Mouse (Mus musculus) T-helper 1 cell (primary cell): Measurements from ENCODE around the gene Slain1.

Source experiments
- in situ Hi-C: fragments of 300-600 bp; cut with MboI, MseI; formaldehyde crosslinking; loops from one replicate; pipeline ENCODE4 v1.15.1; 2025; ENCODE audit warnings: high pct_unique_total_duplicates

The Slain1 gene

GRCm38 (mm10) chr14:103649896-103650334 is at the start of gene Slain1:
TSS of gene Slain1 (plus strand) at chr14:103650228.
- in situ Hi-C loops: no loop called here

GRCm38 (mm10) chr14:103608063-103608462 is 42.0 kb upstream of the Slain1 start:
- in situ Hi-C loops: loop anchor here (25.0 kb wide), 1 partner anchor 1204 kb away; no protein-coding TSS in a partner anchor

DNA sequence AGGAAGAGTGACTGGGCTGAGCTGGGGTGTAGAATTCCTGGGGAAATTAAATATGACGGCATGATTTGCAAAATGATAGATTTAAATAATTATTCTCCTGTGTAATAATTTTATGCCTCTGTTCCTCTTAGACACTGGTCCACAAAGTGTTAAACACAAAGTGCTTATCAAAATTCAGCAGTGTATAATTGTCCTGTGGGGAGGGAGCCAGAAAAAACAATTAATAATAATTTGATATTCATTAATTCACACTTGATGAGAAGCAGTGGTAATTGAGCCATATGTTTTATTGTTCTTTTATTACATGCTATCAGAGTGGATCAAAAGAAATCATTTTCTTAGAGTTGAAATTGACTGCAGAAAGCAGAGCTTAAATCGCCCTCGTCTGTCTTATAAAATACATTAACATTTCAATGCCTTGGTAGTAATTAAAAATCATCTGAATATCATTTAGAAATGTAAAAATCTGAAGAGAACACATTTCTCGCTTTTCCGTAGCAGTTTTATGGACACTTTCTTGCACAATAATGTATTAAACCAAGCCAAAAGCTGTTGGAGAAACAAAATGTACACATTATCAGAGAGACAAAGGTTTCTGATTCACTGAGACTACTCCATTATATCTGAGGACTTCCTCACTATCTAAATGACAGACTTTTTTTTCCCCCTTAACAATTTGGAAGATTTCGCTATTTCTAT is 36.3 kb upstream of the Slain1 start:
- in situ Hi-C loops: loop anchor here (25.0 kb wide), 1 partner anchor 1199 kb away; no protein-coding TSS in a partner anchor

DNA sequence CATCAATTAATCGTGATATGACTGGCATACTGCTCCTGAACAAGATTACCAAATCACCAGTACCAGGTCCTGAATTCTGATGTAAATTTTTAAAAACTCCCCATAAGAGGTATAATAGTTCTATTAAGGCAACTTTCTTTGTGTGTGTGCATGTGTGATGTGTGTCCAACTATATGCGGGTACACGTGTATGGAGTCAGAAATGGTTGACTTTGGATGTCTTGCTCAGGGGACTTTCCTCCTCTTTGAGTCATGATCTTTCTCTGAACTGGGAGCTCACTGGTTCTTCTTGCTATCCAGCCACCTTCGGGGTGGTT is 35.8 kb upstream of the Slain1 start:
- in situ Hi-C loops: loop anchor here (25.0 kb wide), 1 partner anchor 1198 kb away; no protein-coding TSS in a partner anchor

DNA sequence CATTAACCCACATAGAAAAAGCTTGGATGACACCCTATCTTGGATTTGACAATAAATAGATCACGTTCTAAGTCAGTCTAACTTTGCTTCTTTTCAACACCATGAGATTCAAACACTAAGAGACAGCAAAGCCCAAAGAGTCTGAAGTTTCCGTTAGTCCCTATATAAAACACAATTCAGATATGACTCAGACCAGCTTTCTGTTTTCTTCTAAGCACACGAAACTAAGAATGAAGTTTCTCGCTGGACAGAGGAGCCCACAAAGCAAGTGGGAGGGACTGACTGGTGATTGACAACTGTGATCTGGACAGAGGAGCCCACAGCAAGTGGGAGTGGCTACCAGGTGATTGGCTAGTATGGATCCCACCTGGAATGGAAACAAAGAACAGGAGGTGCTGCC is 30.3 kb upstream of the Slain1 start:
- in situ Hi-C loops: loop anchor here (5.0 to 25.0 kb wide), 4 partner anchors 42 to 1635 kb away; partner anchors contain the start of gene Ndfip2

DNA sequence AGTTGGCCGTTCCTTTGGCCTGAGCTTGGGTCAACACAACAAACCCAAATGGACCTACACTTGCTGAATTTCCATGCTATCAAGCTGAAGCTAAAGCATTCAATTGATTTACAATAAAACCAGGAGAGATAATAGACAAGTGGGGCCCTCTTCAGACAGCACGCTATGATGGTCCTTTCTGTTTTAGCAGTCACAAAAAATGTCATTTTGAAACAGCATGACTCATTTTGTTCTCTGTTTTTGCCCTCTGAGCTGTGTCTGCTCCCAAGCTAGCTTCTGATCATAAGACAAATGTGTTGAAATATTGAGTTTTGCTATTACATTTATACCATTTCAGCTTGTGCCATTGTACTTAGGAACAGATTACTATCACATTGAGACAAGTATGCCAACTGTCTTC is 28.8 kb upstream of the Slain1 start:
- in situ Hi-C loops: loop anchor here (10.0 to 25.0 kb wide), 2 partner anchors 1191 to 1634 kb away; partner anchors contain the start of gene Ndfip2

GRCm38 (mm10) chr14:103626100-103626499 is 23.9 kb upstream of the Slain1 start:
- in situ Hi-C loops: loop anchor here (5.0 to 10.0 kb wide), 2 partner anchors 71 to 1629 kb away; partner anchors contain the start of gene Ndfip2

DNA sequence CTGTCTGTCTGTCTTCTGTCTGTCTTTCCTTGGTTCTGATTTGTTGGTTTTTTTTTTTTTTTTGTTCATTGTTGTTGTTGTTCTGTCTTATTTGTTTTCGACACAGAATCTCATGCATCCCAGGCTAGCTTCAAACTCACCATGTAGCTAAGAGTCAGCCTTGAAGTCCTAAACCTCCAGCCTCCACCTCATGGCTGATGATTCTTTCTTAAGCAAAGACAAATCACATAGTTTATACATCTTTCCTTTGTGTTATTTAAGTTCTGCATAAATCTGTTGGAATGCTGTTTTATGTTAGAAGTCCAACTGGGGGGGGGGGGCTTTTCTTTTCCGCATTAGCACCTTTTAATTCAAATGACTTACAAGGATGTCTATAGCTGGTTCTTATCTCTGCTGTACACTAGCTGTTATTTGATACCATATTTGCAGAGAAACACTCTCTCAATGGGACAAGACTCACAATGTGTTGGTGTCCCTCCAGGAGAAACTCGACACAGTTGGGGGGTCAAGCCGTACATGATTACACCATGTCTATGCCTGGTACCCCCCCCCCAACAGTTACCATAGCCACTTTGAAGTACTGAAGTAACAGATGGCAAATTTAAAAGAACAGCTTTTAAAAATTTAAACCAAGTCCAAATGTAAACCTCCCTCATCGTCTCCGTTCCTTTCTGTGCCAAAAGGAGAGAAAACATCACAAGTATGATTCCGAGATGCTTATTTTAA is 20.2 kb upstream of the Slain1 start:
- in situ Hi-C loops: loop anchor here (5.0 to 10.0 kb wide), 2 partner anchors 67 to 1625 kb away; partner anchors contain the start of gene Ndfip2

- in situ Hi-C loops: no loop called here
These were observed 19.5 kb upstream of the Slain1 start for GRCm38 (mm10) chr14:103630545-103630944.

- in situ Hi-C loops: no loop called here
These were observed 6.1 kb upstream of the Slain1 start for GRCm38 (mm10) chr14:103643933-103644332.

GRCm38 (mm10) chr14:103647981-103648380 is 2.0 kb upstream of the Slain1 start:
- in situ Hi-C loops: no loop called here

DNA sequence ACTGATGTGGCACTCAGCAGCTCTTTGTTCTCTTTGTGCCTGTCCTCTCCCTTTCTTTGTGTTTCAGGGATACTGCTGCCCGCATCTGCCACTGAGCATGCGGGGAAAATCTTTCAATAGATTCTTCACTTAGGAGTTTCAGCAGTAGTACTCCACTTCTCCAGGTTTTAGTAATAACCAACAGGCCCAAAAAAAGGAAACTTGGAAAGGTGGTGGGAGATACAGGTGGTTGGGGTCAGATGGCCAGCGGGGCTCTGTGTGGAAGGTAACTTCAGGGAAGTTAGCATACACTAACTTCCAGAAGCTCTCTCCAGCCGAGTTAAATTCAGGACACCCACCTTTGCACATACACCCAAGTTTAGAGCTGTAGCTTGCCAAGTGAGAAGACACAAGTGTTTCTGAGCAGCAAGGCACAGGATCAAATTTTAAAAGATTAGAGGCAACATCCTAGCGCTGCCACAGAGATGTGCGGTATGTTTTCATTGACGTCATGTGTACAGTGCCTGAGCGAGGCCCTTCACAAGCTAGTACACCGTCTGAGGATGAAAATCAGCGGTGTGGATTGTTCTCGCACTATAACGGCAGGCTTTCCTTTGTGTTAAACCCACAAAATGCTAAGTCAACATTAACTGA is 1.3 kb upstream of the Slain1 start:
- in situ Hi-C loops: no loop called here

DNA sequence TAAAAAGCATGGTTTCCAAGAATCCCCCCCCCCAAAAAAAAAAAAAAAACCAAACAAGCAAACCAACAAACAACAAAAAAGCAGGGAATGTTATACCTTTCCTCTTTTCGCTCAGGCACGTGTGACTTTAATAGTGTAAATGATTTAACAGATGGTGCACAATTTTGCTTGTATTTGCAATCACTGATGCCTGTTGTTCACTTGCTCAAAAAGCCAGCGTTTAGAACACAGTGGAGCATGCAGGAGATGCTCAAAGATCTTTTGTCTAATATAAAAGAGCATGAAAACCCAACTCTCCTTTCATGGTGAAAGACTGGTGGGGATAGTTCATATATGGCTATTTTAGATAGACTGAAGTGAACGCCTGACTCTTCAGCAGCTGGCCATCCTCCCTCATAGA is 726 bp upstream of the Slain1 start:
- in situ Hi-C loops: no loop called here

DNA sequence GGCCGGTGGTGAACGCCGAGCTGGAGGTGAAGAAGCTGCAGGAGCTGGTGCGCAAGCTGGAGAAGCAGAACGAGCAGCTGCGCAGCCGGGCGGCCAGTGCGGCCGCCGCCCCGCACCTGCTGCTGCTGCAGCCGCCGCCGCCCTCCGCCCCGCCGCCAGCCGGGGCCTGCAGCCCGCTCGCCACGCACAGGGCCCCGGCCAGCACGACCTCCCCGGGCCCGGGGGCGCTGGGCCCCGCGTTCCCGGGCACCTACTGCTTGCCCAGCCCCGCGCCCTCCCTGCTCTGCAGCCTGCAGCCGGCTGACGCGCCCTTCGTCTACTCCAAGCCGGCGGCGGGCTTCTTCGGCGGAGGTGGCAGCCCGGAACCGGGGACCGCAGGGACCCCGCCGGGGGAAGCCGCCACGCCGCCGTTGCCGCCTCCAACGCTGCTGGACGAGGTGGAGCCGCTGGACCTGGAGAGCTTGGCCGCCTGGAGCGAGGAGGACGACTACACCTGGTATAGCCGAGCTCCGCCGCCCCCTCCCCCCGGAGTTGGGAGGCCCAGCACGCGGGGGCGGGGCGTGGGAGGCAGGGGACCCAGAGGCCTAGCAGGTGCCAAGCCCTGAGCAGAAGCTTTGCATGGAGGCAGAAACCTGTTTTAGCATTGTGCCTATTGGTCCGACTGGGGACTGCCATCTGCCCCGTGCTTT is 529 bp downstream of the Slain1 start:
- in situ Hi-C loops: no loop called here

DNA sequence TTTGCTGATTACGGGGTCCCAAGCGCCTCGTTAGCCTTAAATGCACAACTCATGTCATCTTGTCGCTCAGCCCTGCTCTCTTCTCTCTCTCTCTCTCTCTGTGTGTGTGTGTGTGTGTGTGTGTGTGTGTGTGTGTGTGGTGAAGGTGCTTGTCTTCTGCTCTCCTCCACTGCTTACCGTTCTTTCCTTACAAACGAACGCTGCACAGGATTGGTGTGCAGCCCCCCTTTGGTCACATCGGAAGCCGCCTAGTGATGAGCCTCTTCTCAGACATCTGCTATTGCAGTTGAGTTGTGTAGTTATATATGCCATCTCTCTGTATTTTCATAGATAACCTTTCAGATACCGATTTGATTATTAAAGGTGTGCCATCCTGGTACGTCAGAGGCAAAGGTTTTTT is 1.1 kb downstream of the Slain1 start:
- in situ Hi-C loops: no loop called here

DNA sequence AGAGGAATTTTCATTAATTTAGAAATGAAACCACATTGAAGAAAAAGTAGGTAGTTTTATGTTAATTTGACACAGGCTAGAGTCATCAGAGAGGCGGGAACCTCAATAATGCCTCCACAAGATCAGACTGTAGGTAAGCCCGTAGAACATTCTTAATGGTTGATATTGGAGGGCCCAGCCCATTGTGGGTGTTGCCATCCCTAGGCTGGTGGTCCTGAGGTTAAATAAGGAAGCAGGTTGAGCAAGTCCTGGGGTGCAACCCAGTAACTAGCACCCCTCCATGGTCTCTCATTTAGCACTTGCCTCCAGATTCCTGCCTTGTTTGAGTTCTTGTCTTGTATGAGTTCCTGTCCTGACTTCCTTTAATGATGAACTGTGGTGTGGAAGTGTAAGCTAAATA is 1.5 kb downstream of the Slain1 start:
- in situ Hi-C loops: no loop called here

DNA sequence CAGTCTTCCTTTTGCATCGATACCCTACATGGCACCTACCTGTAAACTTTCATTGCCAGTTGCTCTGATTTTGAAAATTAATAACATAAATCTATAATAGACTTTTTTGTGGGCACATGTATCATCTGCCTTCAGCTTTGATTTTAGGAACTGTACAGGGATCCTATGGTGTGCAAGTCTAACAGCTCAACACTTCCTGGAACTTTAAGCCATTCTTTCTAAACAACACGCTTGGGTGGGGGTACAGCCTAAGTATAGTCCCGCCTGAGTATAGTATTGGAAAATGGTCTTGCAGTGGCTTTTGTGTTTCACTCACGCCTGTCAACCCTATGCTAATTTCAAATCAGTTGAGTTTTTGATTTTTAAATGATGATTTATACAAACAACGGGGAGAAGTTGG is 2.5 kb downstream of the Slain1 start:
- in situ Hi-C loops: no loop called here

GRCm38 (mm10) chr14:103653800-103654199 is 3.8 kb downstream of the Slain1 start:
- in situ Hi-C loops: no loop called here

DNA sequence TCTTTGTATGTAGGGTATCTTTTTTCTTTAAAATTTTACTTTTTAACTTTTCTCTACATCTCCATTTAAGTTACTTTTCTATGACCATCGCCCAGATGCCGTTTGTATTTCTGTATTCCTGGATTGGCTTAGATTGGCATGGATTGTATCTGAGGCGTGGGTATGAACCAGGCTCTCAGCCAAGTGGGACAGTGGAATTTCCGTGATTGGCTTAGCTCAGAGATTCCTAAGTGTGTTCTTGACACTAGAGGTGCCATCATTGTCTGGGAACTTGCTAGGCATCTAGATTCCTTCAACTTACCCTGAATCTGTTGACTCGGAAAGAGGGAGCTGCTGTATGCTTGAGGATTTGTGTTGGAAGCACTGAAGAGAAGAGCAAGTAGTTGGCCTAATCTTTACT is 5.4 kb downstream of the Slain1 start:
- in situ Hi-C loops: no loop called here

- in situ Hi-C loops: no loop called here
These were observed 7.8 kb downstream of the Slain1 start for GRCm38 (mm10) chr14:103657876-103658275.

DNA sequence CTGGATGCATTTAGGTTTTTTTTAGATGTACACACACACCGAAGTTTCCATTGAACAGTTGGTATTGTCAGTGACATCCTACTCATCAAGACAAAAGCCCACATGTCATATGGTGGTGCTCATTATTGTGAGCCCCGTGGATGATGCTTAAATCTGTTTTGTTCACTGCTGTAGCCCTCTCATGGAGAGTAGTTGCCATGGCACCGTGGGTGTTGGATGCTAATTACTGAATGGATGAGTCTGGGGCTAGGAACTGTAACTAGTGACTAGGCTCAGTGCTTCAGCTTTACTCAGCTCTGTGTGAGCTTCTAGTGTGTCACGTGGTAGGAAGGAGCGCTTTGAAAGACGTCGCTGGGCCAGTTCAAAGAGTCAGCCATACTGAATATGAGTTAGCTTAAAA is 13.0 kb downstream of the Slain1 start:
- in situ Hi-C loops: no loop called here

DNA sequence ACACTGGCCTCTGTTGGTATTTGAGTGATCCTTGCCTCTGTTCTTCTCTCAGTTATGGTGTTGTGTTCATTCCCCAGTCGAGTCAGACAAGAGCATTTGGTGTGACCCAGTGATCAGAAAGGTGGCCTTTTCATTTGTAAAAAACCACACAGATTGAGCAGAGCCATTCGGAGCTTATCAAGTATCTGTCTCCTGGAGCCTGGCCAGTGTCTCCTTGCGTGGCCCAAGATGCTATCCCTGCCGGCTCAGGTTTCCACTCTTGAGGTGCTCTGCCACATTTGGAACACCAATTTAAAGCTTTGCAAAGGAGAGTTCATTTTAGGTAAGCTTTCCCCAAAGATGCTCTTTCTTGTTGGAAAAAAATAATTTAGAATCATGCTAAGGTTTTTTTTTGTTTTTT is 14.4 kb downstream of the Slain1 start:
- in situ Hi-C loops: no loop called here
